ENCODE assay signal across 10 mouse cellular contexts in genomic region chr11:55397441-55397840, GRCm38 (mm10). TPM values are rescaled to one million over a fixed set of nuclear protein-coding genes. Genes with fewer than 3 reads are reported as not detected.
DNase-seq lines count a peak whose midpoint lies in the region; ATAC-seq and TF ChIP-seq lines count a peak whose summit lies in the region.
"Had no signal": no experiment of that assay in that cellular context is flagged by ENCODE, and none has a peak within 500 bp of the region (broad histone marks: within the 10 kb centered on the region; RNA-seq: fewer than 3 reads in every experiment).

No protein-coding gene starts in this region.

- H3K9ac ChIP-seq in embryonic facial prominence, embryonic 13.5 days: 0 out of 2 replicates have a peak overlapping the region, but pooled peaks have one; percentile 32
- H3K9ac ChIP-seq in liver, adult 2 months (ENCODE audit: low read depth, low read length): no peak overlapping the region
- H3K9ac ChIP-seq: liver, embryonic 12.5 days had no signal

- H3K27me3 ChIP-seq in embryonic facial prominence, embryonic 13.5 days: no peaks in the 10 kb centered on the region
- H3K27me3 ChIP-seq in embryonic facial prominence, embryonic 10.5 days (replicated peaks; ENCODE audit: low read depth, poor library complexity, severe bottlenecking): no peaks in the 10 kb centered on the region
- H3K27me3 ChIP-seq in liver, adult 2 months (ENCODE audit: control insufficient read depth, insufficient read depth, low read length): no peaks in the 10 kb centered on the region
- H3K27me3 ChIP-seq: liver, embryonic 12.5 days had no signal

- no peak for ATAC-seq in embryonic facial prominence, embryonic 13.5 days (ENCODE audit: insufficient number of reproducible peaks, insufficient read depth, low FRiP score, low TSS enrichment, low read depth)
- ATAC-seq in monocyte, adult 5-6 weeks (replicated peaks; ENCODE audit: insufficient number of reproducible peaks, low FRiP score, low TSS enrichment, poor library complexity, severe bottlenecking): no peak
- ATAC-seq: liver, embryonic 12.5 days; midbrain, embryonic 16.5 days had no signal

- DNase-seq in embryonic facial prominence, embryonic 10.5 days (ENCODE audit: low spot score): no peak
- peak; percentile 22 for DNase-seq in liver, adult 2 months (ENCODE audit: extremely low read depth, low read depth, low spot score)
- DNase-seq in liver: no peak
- peak; percentile 73 for DNase-seq in gastrocnemius, postnatal 25 days
- DNase-seq in kidney, postnatal 36 days: peak; percentile 54 to 68
- DNase-seq in frontal cortex, postnatal 14 days (ENCODE audit: low spot score in 2 of 2): no peak

- no peaks in the 10 kb centered on the region for H3K9me3 ChIP-seq in embryonic facial prominence, embryonic 13.5 days
- no peaks in the 10 kb centered on the region for H3K9me3 ChIP-seq in embryonic facial prominence, embryonic 10.5 days
- H3K9me3 ChIP-seq: liver, embryonic 12.5 days had no signal

- H3K36me3 ChIP-seq in embryonic facial prominence, embryonic 13.5 days: peaks cover 80% of the 10 kb centered on the region
- peaks cover 75% of the 10 kb centered on the region for H3K36me3 ChIP-seq in embryonic facial prominence, embryonic 10.5 days (replicated peaks)
- H3K36me3 ChIP-seq in liver, adult 2 months (ENCODE audit: control insufficient read depth, insufficient read depth, low read length): no peaks in the 10 kb centered on the region

- 86% methylated on average over 9 of the region's 9 CpGs for WGBS in embryonic facial prominence, embryonic 13.5 days
- WGBS in embryonic facial prominence, embryonic 10.5 days: 88% methylated on average over 9 of the region's 9 CpGs
- 69% methylated on average over 9 of the region's 9 CpGs for WGBS in liver, adult 2 months

- TF ChIP-seq CTCF in liver, adult 2 months (IDR thresholded peaks at IDR 0.05; ENCODE audit: low read depth, low read length): no peak

- H3K4me1 ChIP-seq in embryonic facial prominence, embryonic 13.5 days: peaks cover 4% of the 10 kb centered on the region; the same call in 1 of the 2 replicates
- H3K4me1 ChIP-seq in embryonic facial prominence, embryonic 10.5 days: peaks cover 2% of the 10 kb centered on the region; the same call in 1 of the 2 replicates
- no peaks in the 10 kb centered on the region for H3K4me1 ChIP-seq in liver, adult 2 months (ENCODE audit: control insufficient read depth, insufficient read depth, low read length)
- H3K4me1 ChIP-seq: liver, embryonic 12.5 days had no signal

- no peak for TF ChIP-seq POLR2A in liver, adult 2 months (IDR thresholded peaks at IDR 0.05; ENCODE audit: extremely low read depth, insufficient read depth, low read length)

- H3K4me2 ChIP-seq in embryonic facial prominence, embryonic 13.5 days: no peak overlapping the region
- H3K4me2 ChIP-seq: liver, embryonic 12.5 days had no signal

- H3K27ac ChIP-seq in embryonic facial prominence, embryonic 13.5 days: no peak overlapping the region
- no peak overlapping the region for H3K27ac ChIP-seq in embryonic facial prominence, embryonic 10.5 days (replicated peaks)
- H3K27ac ChIP-seq in liver, adult 2 months (replicated peaks; ENCODE audit: insufficient read depth, low read depth, low read length): peak overlapping the region; percentile 44
- H3K27ac ChIP-seq: liver, embryonic 12.5 days had no signal

- no peaks in the 10 kb centered on the region for H3K79me2 ChIP-seq in liver, adult 2 months (ENCODE audit: control insufficient read depth, insufficient read depth, low read length)

- H3K4me3 ChIP-seq in embryonic facial prominence, embryonic 13.5 days: no peak overlapping the region
- H3K4me3 ChIP-seq in embryonic facial prominence, embryonic 10.5 days: no peak overlapping the region
- no peak overlapping the region for H3K4me3 ChIP-seq in liver, adult 2 months (ENCODE audit: insufficient read depth, low read depth, low read length)
- H3K4me3 ChIP-seq: liver, embryonic 12.5 days had no signal

RNA-seq across cellular contexts. Expression of gene Sparc, which starts 25.5 kb away (rescaled TPM):
- 1,239 and 1,279 TPM in 2 replicates for polyA plus RNA-seq in embryonic facial prominence, embryonic 13.5 days (2015; fragmentation: Nextera tagmentation; extraction: Ambion mirVana)
- 269 and 310 TPM in 2 replicates for polyA plus RNA-seq in embryonic facial prominence, embryonic 10.5 days (2016; fragmentation: Nextera tagmentation; extraction: Ambion mirVana)
- total RNA-seq in liver, adult 2 months (2014; rRNA removed): 28.0 and 41.7 TPM in 2 replicates
- 110 and 128 TPM in 2 replicates for polyA plus RNA-seq in liver, adult 2 months (2012; rRNA removed)
- total RNA-seq in gastrocnemius, postnatal 25 days (2021): 1,000 to 10,000 TPM in 1 of 2 experiments, 100 to 1,000 TPM in 1; 811 to 1,001 TPM
- not detected in 3 replicates for total RNA-seq in monocyte, adult 5-6 weeks (2017)

Comparison
In these comparisons a context has a peak if more than half of its experiments do, and no peak if none do; other contexts are left out.
1. DNase-seq: peak in liver, adult 2 months (single experiment), gastrocnemius, postnatal 25 days (single experiment) and kidney, postnatal 36 days (2 of 2); none in embryonic facial prominence, embryonic 10.5 days (single experiment), liver (single experiment) and frontal cortex, postnatal 14 days (0 of 2).
2. RNA of gene Sparc, which starts 25.5 kb away (total RNA-seq): 811 to 1,001 TPM in gastrocnemius, postnatal 25 days and 28.0 to 41.7 TPM in liver, adult 2 months; not detected in monocyte, adult 5-6 weeks; every median in the first group is over 10 times any median in the second.